Mouse (Mus musculus) forebrain, embryonic 10.5 days (tissue): ENCODE measurements around the gene Nudt10. TPM values are rescaled to one million over a fixed set of nuclear protein-coding genes. Genes with fewer than 3 reads are reported as not detected.
"Not testable (repeated sequence)": the region's sequence is repeated elsewhere in the genome, so short reads cannot be mapped to it uniquely, and the experiment has no call there.

Source experiments
- DNase-seq: peaks from one replicate; pipeline ENCODE4 v3.0.0-alpha.2; 2017; ENCODE audit warnings: low spot score; ENCODE audit errors: extremely low spot score
- H3K27ac ChIP-seq: fragments of 300-500 bp; sonication (generic); 2 replicates; pipeline ENCODE4 v1.5.1; 2016; ENCODE audit warnings: mild to moderate bottlenecking
- H3K27me3 ChIP-seq: fragments of 300-500 bp; sonication (generic); 2 replicates; pipeline ENCODE4 v1.6.1; 2016; ENCODE audit warnings: mild to moderate bottlenecking; ENCODE audit not compliant: poor library complexity, severe bottlenecking
- H3K36me3 ChIP-seq: fragments of 300-500 bp; sonication (generic); replicated peaks from 2 replicates; pipeline ENCODE4 v1.6.1; 2016; ENCODE audit warnings: mild to moderate bottlenecking, moderate library complexity
- H3K4me1 ChIP-seq: fragments of 300-500 bp; sonication (generic); 2 replicates; pipeline ENCODE4 v1.6.1; 2016
- H3K4me3 ChIP-seq: fragments of 300-500 bp; sonication (generic); 2 replicates; pipeline ENCODE4 v1.5.1; 2016; ENCODE audit warnings: mild to moderate bottlenecking, moderate library complexity
- H3K9me3 ChIP-seq: fragments of 300-500 bp; sonication (generic); 2 replicates; pipeline ENCODE4 v1.6.1; 2016; ENCODE audit warnings: mild to moderate bottlenecking, moderate library complexity
- WGBS: fragments of 180-500 bp; shearing (Covaris S2); methylation state at CpG from one replicate; pipeline ENCODE4 v1.1.7; 2016; 5-methylcytosine and 5-hydroxymethylcytosine counted together
- polyA plus RNA-seq: library from polyadenylated mRNA; unstranded; fragments of >200 nt; fragmentation: Nextera tagmentation; extraction: Ambion mirVana; gene quantifications from 2 replicates; pipeline ENCODE4 v1.2.1, GENCODE M21; 2016

The Nudt10 gene
- 14.8 and 15.0 TPM in 2 replicates for polyA plus RNA-seq

- not testable (repeated sequence) for H3K36me3 ChIP-seq, H3K4me1 ChIP-seq, H3K9me3 ChIP-seq, DNase-seq, H3K27me3 ChIP-seq
- Histone ChIP-seq H3K4me3 (peak within 1 kb of the TSS; percentile 44), H3K27ac (peak within 1 kb of the TSS; percentile 74; the same call in 1 of the 2 replicates)
- WGBS: 20% methylated on average over 15 of the region's 116 CpGs
These were observed at the start of gene Nudt10 for GRCm38 (mm10) chrX:6172823-6173640. Gene Nudt10, minus strand, starts transcription at chrX:6173015.

- peak overlapping the region; percentile 44 for H3K4me3 ChIP-seq
- H3K27ac ChIP-seq: peak overlapping the region; percentile 74; the same call in 1 of the 2 replicates
- H3K4me1 ChIP-seq, H3K9me3 ChIP-seq, H3K36me3 ChIP-seq, DNase-seq, H3K27me3 ChIP-seq: not testable (repeated sequence)
- WGBS: 12% methylated on average over 16 of the region's 64 CpGs
These were observed 536 bp downstream of the Nudt10 start for GRCm38 (mm10) chrX:6172136-6172822.

- 31% methylated on average over 9 of the region's 12 CpGs for WGBS
These were observed 1.1 kb downstream of the Nudt10 start for GRCm38 (mm10) chrX:6171718-6172117.

More at GRCm38 (mm10) chrX:6171718-6172117, 1.1 kb downstream of the Nudt10 start:
- no peaks in the 10 kb centered on the region for H3K9me3 ChIP-seq
- no peaks in the 10 kb centered on the region for H3K36me3 ChIP-seq
- H3K27ac ChIP-seq: no peak overlapping the region
- H3K4me3 ChIP-seq: peak overlapping the region; percentile 44
- no peaks in the 10 kb centered on the region for H3K27me3 ChIP-seq
- no peaks in the 10 kb centered on the region for H3K4me1 ChIP-seq
- no peak for DNase-seq

Other genes starting within 250 kb of the Nudt10 start
- gene Nudt11, start 125.6 kb downstream of the Nudt10 start, polyA plus RNA-seq: 6.8 and 7.7 TPM in 2 replicates
- gene AU022751, start 89.6 kb downstream of the Nudt10 start, polyA plus RNA-seq: not detected in 2 replicates
- not detected in 2 replicates for gene Bmp15, start 147.7 kb upstream of the Nudt10 start, polyA plus RNA-seq
- 5.1 and 5.4 TPM in 2 replicates for gene Shroom4, start 226.8 kb upstream of the Nudt10 start, polyA plus RNA-seq